Mouse (Mus musculus): ENCODE measurements around the gene Aqp5.

GRCm38 (mm10) chr15:99637405-99638123 is 47.0 kb downstream of the Aqp5 start:
- TF ChIP-seq POLR2A (IDR thresholded peaks at IDR 0.05; ENCODE audit: borderline replicate concordance, control insufficient read depth, low read depth, low read length) (no peak), CTCF (IDR thresholded peaks at IDR 0.05; ENCODE audit: control insufficient read depth, insufficient read depth, low read length) (no peak)

All from bone marrow, adult 2 months (tissue).